Mouse (Mus musculus): Measurements from ENCODE around the gene Rassf5.

DNA sequence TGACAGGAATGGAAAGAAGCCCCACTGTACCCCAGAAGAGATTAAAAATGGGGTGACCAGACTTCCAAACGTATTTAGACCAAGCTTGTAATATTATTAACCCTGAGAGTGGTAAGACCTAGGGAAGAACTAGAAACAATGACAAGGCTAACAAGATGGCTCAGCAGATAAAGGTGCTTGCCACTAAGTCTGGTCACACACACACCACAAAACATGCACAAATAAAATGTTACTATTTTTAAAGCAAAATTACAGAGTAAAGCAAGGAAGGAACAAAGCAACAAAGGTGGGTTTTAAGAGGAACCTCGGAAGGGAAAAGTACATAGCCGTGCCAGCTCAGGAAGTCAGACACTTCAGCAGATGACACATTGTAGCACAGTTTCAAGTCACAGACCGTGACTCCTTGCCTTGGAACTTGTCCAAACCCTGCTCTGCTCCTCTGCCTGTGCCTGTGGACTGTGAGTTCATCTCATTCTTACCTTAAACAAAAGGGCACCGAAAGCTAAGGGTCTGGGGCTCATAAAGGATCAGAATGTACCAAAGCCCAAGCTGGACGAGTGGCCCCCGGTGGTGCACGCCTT lies 110.0 kb downstream of the Rassf5 start:
- no peak for TF ChIP-seq CTCF (IDR thresholded peaks at IDR 0.05; ENCODE audit: low read depth)
- TF ChIP-seq EP300 (optimal IDR thresholded peaks at IDR 0.05), result no peak
